Mouse (Mus musculus): ENCODE results near the gene Clnk. TPM values are rescaled to one million over a fixed set of nuclear protein-coding genes. Genes with fewer than 3 reads are reported as not detected.

Clnk gene
- total and polyA plus RNA-seq, 3 experiments = not detected

DNA sequence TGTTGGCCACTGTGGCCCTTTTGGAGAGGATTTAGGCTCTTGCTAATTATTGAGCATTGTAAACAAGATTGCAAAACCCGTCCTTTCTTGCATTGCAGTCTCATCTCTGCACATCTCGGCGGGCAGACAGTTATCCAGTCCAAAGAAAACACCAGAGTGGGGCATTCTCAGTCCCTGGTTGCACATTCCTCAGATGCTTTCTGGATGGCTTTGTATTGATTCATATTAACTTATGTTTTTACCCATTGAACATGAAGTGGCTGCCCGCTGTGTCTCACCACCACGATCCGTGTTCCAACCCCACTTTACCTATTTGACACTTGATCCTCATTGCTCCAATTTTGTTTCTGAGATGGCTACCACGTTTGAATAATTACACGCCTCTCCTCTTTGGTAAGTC lies 90.9 kb downstream of the Clnk start:
- DNase-seq (ENCODE audit: low spot score) = no peak
- Histone ChIP-seq H3K4me3 (ENCODE audit: low read depth, low read length) (no peak overlapping the region), H3K9me3 (replicated peaks) (peaks cover 4% of the 10 kb centered on the region; the same call in 1 of the 2 replicates), H3K27me3 (ENCODE audit: insufficient read depth, low read length) (no peaks in the 10 kb centered on the region), H3K4me1 (ENCODE audit: insufficient read depth, low read depth, low read length) (no peaks in the 10 kb centered on the region), H3K36me3 (replicated peaks) (no peaks in the 10 kb centered on the region)
- ATAC-seq (ENCODE audit: extremely low read depth, insufficient number of reproducible peaks, low FRiP score, poor library complexity, severe bottlenecking) = no peak
- TF ChIP-seq TAL1 (conservative IDR thresholded peaks at IDR 0.05; ENCODE audit: low read depth, low read length) (no peak), POLR2AphosphoS5 (IDR thresholded peaks at IDR 0.05; ENCODE audit: insufficient replicate concordance, low read depth, low read length) (no peak), GATA1 (IDR thresholded peaks at IDR 0.05; ENCODE audit: borderline replicate concordance, low read length) (no peak), CTCF (IDR thresholded peaks at IDR 0.05; ENCODE audit: low read depth, low read length) (no peak), GATA2 (IDR thresholded peaks at IDR 0.05; ENCODE audit: borderline replicate concordance, low read depth, low read length) (no peak)

GRCm38 (mm10) chr5:38781813-38782212 lies 94.8 kb downstream of the Clnk start:
- ATAC-seq (ENCODE audit: extremely low read depth, insufficient number of reproducible peaks, low FRiP score, poor library complexity, severe bottlenecking) (no peak), DNase-seq (ENCODE audit: low spot score) (peak; percentile 5)
- H3K4me1 ChIP-seq (ENCODE audit: insufficient read depth, low read depth, low read length) = no peaks in the 10 kb centered on the region

GRCm38 (mm10) chr5:38780631-38781030 lies 96.0 kb downstream of the Clnk start:
- no peaks in the 10 kb centered on the region for H3K27me3 ChIP-seq (ENCODE audit: insufficient read depth, low read length)
- H3K4me3 ChIP-seq (ENCODE audit: low read depth, low read length) = no peak overlapping the region
- TF ChIP-seq GATA2 (IDR thresholded peaks at IDR 0.05; ENCODE audit: borderline replicate concordance, low read depth, low read length) = no peak
- TF ChIP-seq POLR2AphosphoS5 (IDR thresholded peaks at IDR 0.05; ENCODE audit: insufficient replicate concordance, low read depth, low read length) = no peak
- TF ChIP-seq GATA1 (IDR thresholded peaks at IDR 0.05; ENCODE audit: borderline replicate concordance, low read length) = no peak
- no peak for TF ChIP-seq CTCF (IDR thresholded peaks at IDR 0.05; ENCODE audit: low read depth, low read length)
- TF ChIP-seq TAL1 (conservative IDR thresholded peaks at IDR 0.05; ENCODE audit: low read depth, low read length) = no peak
- no peak for ATAC-seq (ENCODE audit: extremely low read depth, insufficient number of reproducible peaks, low FRiP score, poor library complexity, severe bottlenecking)
- DNase-seq (ENCODE audit: low spot score) = no peak
- H3K4me1 ChIP-seq (ENCODE audit: insufficient read depth, low read depth, low read length) = no peaks in the 10 kb centered on the region
- no peaks in the 10 kb centered on the region for H3K9me3 ChIP-seq (replicated peaks)
- no peaks in the 10 kb centered on the region for H3K36me3 ChIP-seq (replicated peaks)

More at GRCm38 (mm10) chr5:38781813-38782212, 94.8 kb downstream of the Clnk start:
- Histone ChIP-seq H3K36me3 (replicated peaks) (no peaks in the 10 kb centered on the region), H3K4me3 (ENCODE audit: low read depth, low read length) (no peak overlapping the region), H3K27me3 (ENCODE audit: insufficient read depth, low read length) (no peaks in the 10 kb centered on the region), H3K9me3 (replicated peaks) (peaks cover 4% of the 10 kb centered on the region; the same call in 1 of the 2 replicates)
- TF ChIP-seq TAL1 (conservative IDR thresholded peaks at IDR 0.05; ENCODE audit: low read depth, low read length) = no peak
- TF ChIP-seq CTCF (IDR thresholded peaks at IDR 0.05; ENCODE audit: low read depth, low read length) = peak; percentile 75

GRCm38 (mm10) chr5:38780045-38780444 lies 96.6 kb downstream of the Clnk start:
- H3K36me3 ChIP-seq (replicated peaks) = no peaks in the 10 kb centered on the region
- H3K4me3 ChIP-seq (ENCODE audit: low read depth, low read length) = no peak overlapping the region
- no peak for DNase-seq (ENCODE audit: low spot score)
- ATAC-seq (ENCODE audit: extremely low read depth, insufficient number of reproducible peaks, low FRiP score, poor library complexity, severe bottlenecking) = no peak
- H3K9me3 ChIP-seq (replicated peaks) = no peaks in the 10 kb centered on the region
- no peaks in the 10 kb centered on the region for H3K4me1 ChIP-seq (ENCODE audit: insufficient read depth, low read depth, low read length)
- TF ChIP-seq TAL1 (conservative IDR thresholded peaks at IDR 0.05; ENCODE audit: low read depth, low read length) (no peak), POLR2AphosphoS5 (IDR thresholded peaks at IDR 0.05; ENCODE audit: insufficient replicate concordance, low read depth, low read length) (no peak), CTCF (IDR thresholded peaks at IDR 0.05; ENCODE audit: low read depth, low read length) (no peak), GATA2 (IDR thresholded peaks at IDR 0.05; ENCODE audit: borderline replicate concordance, low read depth, low read length) (no peak), GATA1 (IDR thresholded peaks at IDR 0.05; ENCODE audit: borderline replicate concordance, low read length) (no peak)
- no peaks in the 10 kb centered on the region for H3K27me3 ChIP-seq (ENCODE audit: insufficient read depth, low read length)

DNA sequence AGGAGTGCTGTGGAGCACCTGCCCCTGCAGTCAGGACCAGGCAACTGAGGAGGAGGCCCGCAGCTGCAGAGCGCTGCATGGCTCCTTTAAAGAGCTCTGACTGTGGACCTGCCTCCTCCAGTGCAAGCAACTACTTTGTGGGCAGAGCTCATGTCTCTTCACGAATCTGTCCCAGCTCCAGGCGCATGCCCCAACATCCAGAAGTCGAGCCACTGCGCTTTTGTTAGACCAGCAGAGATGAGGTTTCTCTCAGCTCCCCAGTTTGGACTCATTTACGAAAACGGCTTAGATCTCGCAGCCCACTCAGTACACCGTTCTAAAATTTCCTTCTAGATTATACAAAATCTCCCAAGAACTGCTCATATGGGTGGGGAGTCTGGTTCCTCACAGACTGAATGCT lies 101.1 kb downstream of the Clnk start:
- no peak for DNase-seq (ENCODE audit: low spot score)
- ATAC-seq (ENCODE audit: extremely low read depth, insufficient number of reproducible peaks, low FRiP score, poor library complexity, severe bottlenecking) = no peak
- H3K9me3 ChIP-seq (replicated peaks) = no peaks in the 10 kb centered on the region
- H3K4me3 ChIP-seq (ENCODE audit: low read depth, low read length) = no peak overlapping the region
- H3K27me3 ChIP-seq (ENCODE audit: insufficient read depth, low read length) = no peaks in the 10 kb centered on the region
- no peaks in the 10 kb centered on the region for H3K36me3 ChIP-seq (replicated peaks)
- TF ChIP-seq POLR2AphosphoS5 (IDR thresholded peaks at IDR 0.05; ENCODE audit: insufficient replicate concordance, low read depth, low read length) (no peak), CTCF (IDR thresholded peaks at IDR 0.05; ENCODE audit: low read depth, low read length) (no peak), TAL1 (conservative IDR thresholded peaks at IDR 0.05; ENCODE audit: low read depth, low read length) (no peak), GATA1 (IDR thresholded peaks at IDR 0.05; ENCODE audit: borderline replicate concordance, low read length) (no peak), GATA2 (IDR thresholded peaks at IDR 0.05; ENCODE audit: borderline replicate concordance, low read depth, low read length) (no peak)
- H3K4me1 ChIP-seq (ENCODE audit: insufficient read depth, low read depth, low read length) = no peaks in the 10 kb centered on the region

DNA sequence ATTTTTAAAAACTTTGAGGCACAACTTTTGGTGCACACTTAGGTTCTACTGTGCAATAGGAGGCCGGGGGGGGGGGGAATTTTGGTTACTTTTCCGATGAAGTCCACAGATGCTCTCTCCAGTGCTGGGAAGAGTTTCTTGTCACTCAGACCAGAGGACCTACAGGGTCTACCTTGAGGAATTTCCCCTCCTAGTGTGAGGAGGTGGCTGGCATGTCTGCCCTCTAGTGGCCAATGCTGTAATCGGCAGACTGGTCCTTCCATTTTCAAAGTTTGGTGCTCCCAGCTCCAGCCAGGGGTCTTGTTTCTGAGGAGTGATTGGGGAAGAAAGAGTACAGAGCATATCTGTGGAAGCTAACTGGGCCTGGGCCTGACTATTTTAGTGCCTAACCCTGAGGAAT lies 121.7 kb downstream of the Clnk start:
- ATAC-seq (ENCODE audit: extremely low read depth, insufficient number of reproducible peaks, low FRiP score, poor library complexity, severe bottlenecking) = no peak
- no peaks in the 10 kb centered on the region for H3K27me3 ChIP-seq (ENCODE audit: insufficient read depth, low read length)

More for the DNA sequence above, 121.7 kb downstream of the Clnk start:
- no peak for TF ChIP-seq GATA2 (IDR thresholded peaks at IDR 0.05; ENCODE audit: borderline replicate concordance, low read depth, low read length)
- TF ChIP-seq CTCF (IDR thresholded peaks at IDR 0.05; ENCODE audit: low read depth, low read length) = peak; percentile 74
- TF ChIP-seq POLR2AphosphoS5 (IDR thresholded peaks at IDR 0.05; ENCODE audit: insufficient replicate concordance, low read depth, low read length) = no peak
- no peak for TF ChIP-seq GATA1 (IDR thresholded peaks at IDR 0.05; ENCODE audit: borderline replicate concordance, low read length)
- H3K4me3 ChIP-seq (ENCODE audit: low read depth, low read length) = no peak overlapping the region
- no peaks in the 10 kb centered on the region for H3K36me3 ChIP-seq (replicated peaks)
- DNase-seq (ENCODE audit: low spot score) = peak; percentile 36
- H3K9me3 ChIP-seq (replicated peaks) = no peaks in the 10 kb centered on the region
- H3K4me1 ChIP-seq (ENCODE audit: insufficient read depth, low read depth, low read length) = no peaks in the 10 kb centered on the region

All from G1E (cell line).